Mouse (Mus musculus) heart, embryonic 14.5 days (tissue): Measurements from ENCODE around the gene Kcnk4. TPM values are rescaled to one million over a fixed set of nuclear protein-coding genes. Genes with fewer than 3 reads are reported as not detected.

Experiments
- ATAC-seq: fragments of 200-750 bp; cut with Nextera tagmentation; 2 replicates; pipeline ENCODE4 v1.8.0; 2017; ENCODE audit warnings: low read depth, moderate TSS enrichment; ENCODE audit not compliant: insufficient number of reproducible peaks, insufficient read depth, low FRiP score
- H3K27ac ChIP-seq, 2 experiments: fragments of 200-500 bp in 1 of 2; fragments of 300-500 bp in 1 of 2; sonication (generic) in 1 of 2; replicated peaks in 1 of 2; 2 replicates each; pipeline ENCODE4 v1.5.1; 2012 to 2014; ENCODE audit warnings: low read depth in 2 of 2, low read length in 2 of 2, control low read depth in 1 of 2, mild to moderate bottlenecking in 1 of 2, mixed read lengths in 1 of 2; ENCODE audit not compliant: control insufficient read depth in 1 of 2, insufficient read depth in 1 of 2
- H3K27me3 ChIP-seq: fragments of 300-500 bp; sonication (generic); 2 replicates; pipeline ENCODE4 v1.6.1; 2014; ENCODE audit warnings: mild to moderate bottlenecking, low read length, control low read depth; ENCODE audit not compliant: control insufficient read depth, insufficient read depth
- H3K36me3 ChIP-seq: fragments of 300-500 bp; sonication (generic); 2 replicates; pipeline ENCODE4 v1.6.1; 2014; ENCODE audit warnings: mild to moderate bottlenecking, control low read depth, low read length, mixed read lengths; ENCODE audit not compliant: control insufficient read depth, insufficient read depth
- H3K4me1 ChIP-seq, 2 experiments: fragments of 200-500 bp in 1 of 2; fragments of 300-500 bp in 1 of 2; sonication (generic) in 1 of 2; 2 replicates each; pipeline ENCODE4 v1.6.1; 2012 to 2014; ENCODE audit warnings: low read length in 2 of 2, control low read depth in 1 of 2, mixed read lengths in 1 of 2; ENCODE audit not compliant: control insufficient read depth in 2 of 2, insufficient read depth in 2 of 2
- H3K4me2 ChIP-seq: fragments of 300-500 bp; sonication (generic); 2 replicates; pipeline ENCODE4 v1.6.1; 2014; ENCODE audit warnings: mild to moderate bottlenecking, low read length
- H3K4me3 ChIP-seq, 2 experiments: fragments of 200-500 bp in 1 of 2; fragments of 300-500 bp in 1 of 2; sonication (generic) in 1 of 2; 2 replicates each; pipeline ENCODE4 v1.5.1; 2012 to 2014; ENCODE audit warnings: low read length in 2 of 2, mild to moderate bottlenecking in 2 of 2, control low read depth in 1 of 2, low read depth in 1 of 2, moderate library complexity in 1 of 2; ENCODE audit not compliant: control insufficient read depth in 1 of 2, insufficient read depth in 1 of 2
- H3K9ac ChIP-seq: fragments of 300-500 bp; sonication (generic); 2 replicates; pipeline ENCODE4 v1.6.1; 2014; ENCODE audit warnings: mild to moderate bottlenecking, low read length
- H3K9me3 ChIP-seq: fragments of 300-500 bp; sonication (generic); 2 replicates; pipeline ENCODE4 v1.6.1; 2016; ENCODE audit warnings: low read length, control low read depth; ENCODE audit not compliant: control insufficient read depth
- WGBS: fragments of 180-500 bp; shearing (Covaris S2); extraction: QIAGEN DNeasy Blood & Tissue Kit; methylation state at CpG from one replicate; pipeline ENCODE4 v1.1.7; 2014; 5-methylcytosine and 5-hydroxymethylcytosine counted together
- polyA plus RNA-seq: library from polyadenylated mRNA; unstranded; fragments of >200 nt; fragmentation: Nextera tagmentation; extraction: Ambion mirVana; gene quantifications from 2 replicates; pipeline ENCODE4 v1.2.1, GENCODE M21; 2014

Kcnk4 gene
- polyA plus RNA-seq = 0.27 and 0.46 TPM in 2 replicates

DNA sequence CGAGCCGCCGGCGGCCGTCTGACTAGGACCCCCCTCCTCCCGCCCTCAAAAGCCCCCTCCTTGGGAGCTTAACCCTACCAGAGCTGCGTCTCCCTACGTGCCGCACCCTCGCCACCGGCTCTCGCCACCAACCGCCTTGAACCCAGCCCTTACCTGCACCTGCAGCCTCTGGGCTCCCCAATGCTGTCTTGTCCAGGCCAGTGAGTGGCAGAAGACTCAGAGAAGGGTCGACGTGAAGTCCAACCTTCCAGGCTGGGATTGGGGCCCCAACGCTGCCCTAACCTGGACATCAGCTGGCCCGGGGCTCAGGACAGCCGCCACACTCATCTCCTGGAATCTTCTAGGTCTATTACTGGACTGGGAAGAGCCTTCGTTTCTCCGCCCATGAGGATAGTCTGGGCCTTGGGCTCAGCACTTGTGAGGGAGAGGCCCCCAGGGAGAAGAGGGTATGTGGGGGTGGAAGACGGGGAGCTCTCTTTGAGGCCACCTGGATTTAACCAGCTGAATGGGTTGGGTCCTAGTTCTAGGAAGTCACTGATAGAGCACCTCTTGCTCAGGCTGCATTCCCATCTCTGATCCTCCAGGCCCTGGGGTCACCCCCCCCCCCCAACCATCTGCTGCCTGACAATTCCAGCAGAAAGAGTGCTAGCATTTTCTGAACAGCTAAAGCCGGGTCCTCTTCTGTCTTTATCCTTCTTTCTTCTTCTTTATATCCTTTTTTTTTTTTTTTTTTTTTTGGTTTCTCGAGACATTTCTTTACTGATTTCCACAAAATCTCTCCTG lies at the start of gene Kcnk4:
Gene Kcnk4 (minus strand): TSS at position 321 of the 783 bp plus-strand sequence.
- Histone ChIP-seq H3K9ac (peak within 1 kb of the TSS; percentile 64), H3K27ac (no peak within 1 kb of the TSS), H3K27me3 (peaks cover 64% of the 10 kb centered on the region), H3K36me3 (0 out of 2 replicates have a peak, but pooled peaks cover 6% of the 10 kb centered on the region), H3K9me3 (no peaks in the 10 kb centered on the region), H3K4me3 (peak within 1 kb of the TSS; percentile 38 to 48), H3K4me2 (peak within 1 kb of the TSS; percentile 95), H3K4me1 (peaks cover 0 to 12% of the 10 kb centered on the region in 2 experiments; a peak in 3 of 4 replicates)
- ATAC-seq = no peak
- 8% methylated on average over 23 of the region's 23 CpGs for WGBS

DNA sequence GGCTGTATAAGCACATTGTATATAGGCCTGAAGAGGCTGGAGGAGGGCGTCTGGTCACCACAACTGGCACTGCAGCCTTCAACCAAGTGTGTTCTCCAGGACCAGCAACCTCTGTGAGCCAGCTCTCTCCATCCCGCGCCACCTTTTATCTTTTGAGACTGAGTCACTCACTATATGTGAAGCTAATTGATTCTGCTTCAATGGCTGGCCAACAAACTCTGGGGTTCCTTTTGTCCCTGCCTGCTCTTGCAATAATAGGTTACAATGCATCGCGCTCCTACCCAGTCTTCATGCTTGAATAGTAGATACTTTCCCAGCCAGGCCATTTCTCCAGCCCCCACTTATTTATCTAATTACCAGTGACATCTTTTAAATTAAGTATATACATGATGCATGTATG lies 49.3 kb upstream of the Kcnk4 start:
- no peaks in the 10 kb centered on the region for H3K27me3 ChIP-seq
- peaks cover 49% of the 10 kb centered on the region for H3K36me3 ChIP-seq
- H3K4me1 ChIP-seq = peaks cover 20 to 31% of the 10 kb centered on the region in 2 experiments
- no peak overlapping the region for H3K9ac ChIP-seq
- ATAC-seq = no peak
- no peaks in the 10 kb centered on the region for H3K9me3 ChIP-seq
- no peak overlapping the region for H3K4me3 ChIP-seq
- 95% methylated on average over 5 of the region's 5 CpGs for WGBS
- H3K27ac ChIP-seq = no peak overlapping the region
- no peak overlapping the region for H3K4me2 ChIP-seq

GRCm38 (mm10) chr19:6981465-6981864 lies 47.1 kb upstream of the Kcnk4 start:
- Histone ChIP-seq H3K27me3 (no peaks in the 10 kb centered on the region), H3K9ac (peak overlapping the region; percentile 85; the same call in 1 of the 2 replicates), H3K27ac (peak overlapping the region; percentile 14 to 97; a peak in 2 of 4 replicates), H3K4me1 (peaks cover 23 to 40% of the 10 kb centered on the region in 2 experiments), H3K9me3 (no peaks in the 10 kb centered on the region), H3K4me3 (peak overlapping the region in 1 of 2 experiments; percentile 75; a peak in 2 of 4 replicates), H3K4me2 (peak overlapping the region; percentile 71), H3K36me3 (peaks cover 70% of the 10 kb centered on the region)
- no peak for ATAC-seq
- WGBS = 86% methylated on average over 4 of the region's 4 CpGs

- Histone ChIP-seq H3K4me1 (peaks cover 18 to 38% of the 10 kb centered on the region in 2 experiments; a peak in 3 of 4 replicates), H3K27me3 (no peaks in the 10 kb centered on the region), H3K4me3 (peak within 1 kb of the TSS; percentile 75 to 80), H3K36me3 (peaks cover 66% of the 10 kb centered on the region), H3K27ac (peak within 1 kb of the TSS; percentile 97 to 99), H3K9me3 (no peaks in the 10 kb centered on the region), H3K4me2 (peak within 1 kb of the TSS; percentile 71), H3K9ac (peak within 1 kb of the TSS; percentile 85)
- peak; percentile 88 for ATAC-seq
- under 1% methylated on average over 38 of the region's 38 CpGs for WGBS
Measured at GRCm38 (mm10) chr19:6980381-6981093, 46.2 kb upstream of the Kcnk4 start, which contains the start of gene Fkbp2. TSS of gene Fkbp2 (minus strand) at chr19:6980501.

DNA sequence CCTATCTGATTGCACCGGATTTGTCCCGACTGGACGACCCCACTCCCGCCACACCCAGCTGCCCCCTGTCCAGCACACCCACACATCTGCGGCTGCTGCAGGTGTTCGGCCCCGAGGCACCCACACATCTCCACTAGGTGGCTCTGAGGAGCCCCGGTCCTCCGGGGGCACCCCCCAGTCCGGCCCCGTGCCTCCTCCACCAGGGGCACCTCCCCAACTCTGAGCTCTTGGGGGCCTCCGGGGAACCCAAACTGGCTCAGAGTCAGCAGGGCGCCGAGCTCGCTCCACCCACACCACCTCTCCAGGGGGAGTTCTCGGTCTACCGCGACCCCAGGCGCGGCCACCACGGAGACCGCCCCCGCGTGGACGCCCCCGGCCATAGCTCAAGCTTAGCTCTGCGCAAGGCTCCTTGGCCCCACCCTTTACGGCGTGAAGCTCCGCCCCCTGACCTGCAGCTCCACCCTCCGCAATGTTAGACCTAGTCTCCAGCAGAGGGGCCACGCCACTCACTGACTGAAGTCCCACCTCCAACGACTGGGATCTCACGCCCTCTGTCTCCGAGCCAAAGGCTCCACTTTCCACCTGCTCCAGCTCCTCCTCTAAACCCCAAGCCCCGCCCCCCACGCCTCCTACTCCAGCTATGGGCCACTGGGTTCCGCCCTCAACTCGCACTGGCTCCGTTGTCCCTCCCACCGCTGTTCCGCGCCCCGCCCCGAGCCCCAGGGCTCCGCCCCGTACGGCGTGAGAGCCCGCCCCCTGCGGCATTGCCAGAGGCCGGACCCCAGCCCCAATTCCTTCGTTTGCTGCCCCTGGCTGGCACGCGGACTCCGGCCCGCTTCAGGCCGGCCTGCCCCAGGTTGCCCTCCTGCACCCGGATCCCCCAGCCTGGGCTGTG lies 45.4 kb upstream of the Kcnk4 start:
- peak overlapping the region; percentile 75 to 80 for H3K4me3 ChIP-seq
- no peaks in the 10 kb centered on the region for H3K9me3 ChIP-seq
- peaks cover 58% of the 10 kb centered on the region for H3K36me3 ChIP-seq
- H3K9ac ChIP-seq = peak overlapping the region; percentile 85
- H3K4me2 ChIP-seq = peak overlapping the region; percentile 71
- ATAC-seq = peak; percentile 92
- peak overlapping the region; percentile 86 to 97 for H3K27ac ChIP-seq
- peaks cover 18 to 38% of the 10 kb centered on the region in 2 experiments; a peak in 3 of 4 replicates for H3K4me1 ChIP-seq
- WGBS = under 1% methylated on average over 58 of the region's 59 CpGs
- no peaks in the 10 kb centered on the region for H3K27me3 ChIP-seq

- Histone ChIP-seq H3K4me1 (peaks cover 18 to 40% of the 10 kb centered on the region in 2 experiments; a peak in 3 of 4 replicates), H3K4me2 (peak overlapping the region; percentile 71), H3K9me3 (no peaks in the 10 kb centered on the region), H3K27me3 (no peaks in the 10 kb centered on the region), H3K36me3 (peaks cover 53% of the 10 kb centered on the region), H3K4me3 (peak overlapping the region; percentile 75 to 80), H3K9ac (peak overlapping the region; percentile 81), H3K27ac (peak overlapping the region in 1 of 2 experiments; percentile 66; a peak in 3 of 4 replicates)
- WGBS = 3% methylated on average over 11 of the region's 11 CpGs
- no peak for ATAC-seq
Measured at GRCm38 (mm10) chr19:6979001-6979479, 44.7 kb upstream of the Kcnk4 start.
